Mouse (Mus musculus) lung, embryonic 15.5 days (tissue): ENCODE results near the gene Tmem199. TPM values are rescaled to one million over a fixed set of nuclear protein-coding genes. Genes with fewer than 3 reads are reported as not detected.

ENCODE experiments used
- ATAC-seq: fragments of 200-750 bp; cut with Nextera tagmentation; 2 replicates; pipeline ENCODE4 v1.8.0; 2017; ENCODE audit warnings: moderate number of reproducible peaks, borderline replicate concordance; ENCODE audit not compliant: low FRiP score, low TSS enrichment; ENCODE audit errors: extremely low read depth
- H3K27ac ChIP-seq: fragments of 300-500 bp; sonication (generic); 2 replicates; pipeline ENCODE4 v1.5.1; 2015; ENCODE audit warnings: moderate library complexity, mild to moderate bottlenecking, inconsistent platforms
- H3K27me3 ChIP-seq: fragments of 300-500 bp; sonication (generic); 2 replicates; pipeline ENCODE4 v1.6.1; 2015; ENCODE audit warnings: inconsistent platforms
- H3K36me3 ChIP-seq: fragments of 300-500 bp; sonication (generic); 2 replicates; pipeline ENCODE4 v1.6.1; 2015; ENCODE audit warnings: inconsistent platforms
- H3K4me1 ChIP-seq: fragments of 300-500 bp; sonication (generic); 2 replicates; pipeline ENCODE4 v1.6.1; 2015; ENCODE audit warnings: inconsistent platforms
- H3K4me2 ChIP-seq: fragments of 300-500 bp; sonication (generic); 2 replicates; pipeline ENCODE4 v1.6.1; 2015; ENCODE audit warnings: inconsistent platforms, mild to moderate bottlenecking, moderate library complexity
- H3K4me3 ChIP-seq: fragments of 300-500 bp; sonication (generic); 2 replicates; pipeline ENCODE4 v1.5.1; 2015; ENCODE audit warnings: mild to moderate bottlenecking, inconsistent platforms
- H3K9ac ChIP-seq: fragments of 300-500 bp; sonication (generic); 2 replicates; pipeline ENCODE4 v1.6.1; 2015; ENCODE audit warnings: inconsistent platforms
- H3K9me3 ChIP-seq: fragments of 300-500 bp; sonication (generic); 2 replicates; pipeline ENCODE4 v1.6.1; 2016; ENCODE audit warnings: inconsistent platforms
- WGBS: fragments of 180-500 bp; shearing (Covaris S2); methylation state at CpG from one replicate; pipeline ENCODE4 v1.1.7; 2015; 5-methylcytosine and 5-hydroxymethylcytosine counted together
- polyA plus RNA-seq: library from polyadenylated mRNA; unstranded; fragments of >200 nt; fragmentation: Nextera tagmentation; extraction: Ambion mirVana; gene quantifications from 2 replicates; pipeline ENCODE4 v1.2.1, GENCODE M21; 2015

The Tmem199 gene
- polyA plus RNA-seq, 1 experiment from 2014 or later = 48.3 TPM

GRCm38 (mm10) chr11:78523241-78523955 lies 11.4 kb upstream of the Tmem199 start:
- 69% methylated on average over 9 of the region's 9 CpGs for WGBS

GRCm38 (mm10) chr11:78522481-78522997 lies 10.6 kb upstream of the Tmem199 start:
- Histone ChIP-seq H3K4me2 (no peak overlapping the region), H3K27ac (no peak overlapping the region), H3K9ac (no peak overlapping the region), H3K4me3 (no peak overlapping the region), H3K4me1 (no peaks in the 10 kb centered on the region), H3K9me3 (no peaks in the 10 kb centered on the region), H3K27me3 (no peaks in the 10 kb centered on the region), H3K36me3 (peaks cover 98% of the 10 kb centered on the region)
- ATAC-seq = no peak
- WGBS = 100% methylated on average over 1 of the region's 1 CpGs

More at GRCm38 (mm10) chr11:78523241-78523955, 11.4 kb upstream of the Tmem199 start:
- Histone ChIP-seq H3K9ac (no peak overlapping the region), H3K4me3 (no peak overlapping the region), H3K27me3 (no peaks in the 10 kb centered on the region), H3K27ac (no peak overlapping the region), H3K36me3 (peaks cover 98% of the 10 kb centered on the region), H3K9me3 (no peaks in the 10 kb centered on the region), H3K4me1 (no peaks in the 10 kb centered on the region), H3K4me2 (no peak overlapping the region)
- ATAC-seq = no peak

GRCm38 (mm10) chr11:78521880-78522279 lies 9.9 kb upstream of the Tmem199 start:
- Histone ChIP-seq H3K9ac (no peak overlapping the region), H3K27me3 (no peaks in the 10 kb centered on the region), H3K4me3 (no peak overlapping the region), H3K9me3 (no peaks in the 10 kb centered on the region), H3K36me3 (peaks cover 94% of the 10 kb centered on the region), H3K27ac (no peak overlapping the region), H3K4me1 (no peaks in the 10 kb centered on the region), H3K4me2 (no peak overlapping the region)
- WGBS = 74% methylated on average over 3 of the region's 3 CpGs
- no peak for ATAC-seq

GRCm38 (mm10) chr11:78518931-78519330 lies 7.0 kb upstream of the Tmem199 start:
- Histone ChIP-seq H3K9me3 (no peaks in the 10 kb centered on the region), H3K4me3 (no peak overlapping the region), H3K4me2 (no peak overlapping the region), H3K36me3 (peaks cover 93% of the 10 kb centered on the region), H3K27ac (no peak overlapping the region), H3K9ac (no peak overlapping the region), H3K4me1 (peaks cover under 1% of the 10 kb centered on the region; the same call in 1 of the 2 replicates), H3K27me3 (no peaks in the 10 kb centered on the region)
- no peak for ATAC-seq
- 85% methylated on average over 10 of the region's 10 CpGs for WGBS

GRCm38 (mm10) chr11:78515549-78516325 lies 3.8 kb upstream of the Tmem199 start:
- H3K4me3 ChIP-seq = no peak overlapping the region
- H3K4me1 ChIP-seq = peaks cover 17% of the 10 kb centered on the region
- no peaks in the 10 kb centered on the region for H3K27me3 ChIP-seq
- ATAC-seq = no peak
- peaks cover 61% of the 10 kb centered on the region for H3K36me3 ChIP-seq
- 67% methylated on average over 2 of the region's 2 CpGs for whole genome bisulfite sequencing
- no peak overlapping the region for H3K9ac ChIP-seq
- no peaks in the 10 kb centered on the region for H3K9me3 ChIP-seq
- no peak overlapping the region for H3K4me2 ChIP-seq
- H3K27ac ChIP-seq = no peak overlapping the region

- Histone ChIP-seq H3K4me3 (peak overlapping the region; percentile 61), H3K36me3 (peaks cover 56% of the 10 kb centered on the region)
Observed at GRCm38 (mm10) chr11:78513106-78513790, 1.3 kb upstream of the Tmem199 start.

GRCm38 (mm10) chr11:78509148-78509547 lies 2.8 kb downstream of the Tmem199 start:
- Histone ChIP-seq H3K9ac (no peak overlapping the region), H3K4me1 (peaks cover 17% of the 10 kb centered on the region)
- 81% methylated on average over 5 of the region's 5 CpGs for WGBS

More at GRCm38 (mm10) chr11:78513106-78513790, 1.3 kb upstream of the Tmem199 start:
- H3K9me3 ChIP-seq = no peaks in the 10 kb centered on the region
- H3K4me2 ChIP-seq = peak overlapping the region; percentile 83
- H3K27me3 ChIP-seq = no peaks in the 10 kb centered on the region
- H3K9ac ChIP-seq = peak overlapping the region; percentile 85; the same call in 1 of the 2 replicates
- H3K27ac ChIP-seq = no peak overlapping the region
- WGBS = 62% methylated on average over 3 of the region's 3 CpGs
- no peak for ATAC-seq
- peaks cover 17% of the 10 kb centered on the region for H3K4me1 ChIP-seq

GRCm38 (mm10) chr11:78505430-78505829 lies 6.5 kb downstream of the Tmem199 start:
- 79% methylated on average over 3 of the region's 3 CpGs for WGBS
- Histone ChIP-seq H3K9me3 (no peaks in the 10 kb centered on the region), H3K9ac (no peak overlapping the region), H3K27me3 (peaks cover 20% of the 10 kb centered on the region; the same call in 1 of the 2 replicates), H3K4me1 (no peaks in the 10 kb centered on the region), H3K36me3 (peaks cover 38% of the 10 kb centered on the region), H3K27ac (no peak overlapping the region), H3K4me2 (no peak overlapping the region), H3K4me3 (no peak overlapping the region)
- no peak for ATAC-seq

More at GRCm38 (mm10) chr11:78509148-78509547, 2.8 kb downstream of the Tmem199 start:
- H3K36me3 ChIP-seq = peaks cover 39% of the 10 kb centered on the region
- no peak for ATAC-seq
- no peaks in the 10 kb centered on the region for H3K27me3 ChIP-seq
- no peak overlapping the region for H3K4me3 ChIP-seq
- H3K27ac ChIP-seq = no peak overlapping the region
- H3K4me2 ChIP-seq = no peak overlapping the region
- H3K9me3 ChIP-seq = no peaks in the 10 kb centered on the region

GRCm38 (mm10) chr11:78502909-78503650 lies 8.9 kb downstream of the Tmem199 start, which contains the start of gene Sebox:
Gene Sebox (plus strand): TSS chr11:78503447.
- peaks cover 41% of the 10 kb centered on the region for H3K27me3 ChIP-seq
- 66% methylated on average over 7 of the region's 7 CpGs for WGBS
- ATAC-seq = no peak
- no peaks in the 10 kb centered on the region for H3K9me3 ChIP-seq
- H3K4me2 ChIP-seq = no peak within 1 kb of the TSS
- no peak within 1 kb of the TSS for H3K27ac ChIP-seq
- H3K4me1 ChIP-seq = 0 out of 2 replicates have a peak, but pooled peaks cover under 1% of the 10 kb centered on the region
- no peak within 1 kb of the TSS for H3K9ac ChIP-seq
- peaks cover 18% of the 10 kb centered on the region for H3K36me3 ChIP-seq
- no peak within 1 kb of the TSS for H3K4me3 ChIP-seq

- WGBS = 67% methylated on average over 20 of the region's 20 CpGs
- ATAC-seq = no peak
- H3K4me2 ChIP-seq = no peak overlapping the region
Observed at GRCm38 (mm10) chr11:78501529-78501928, 10.4 kb downstream of the Tmem199 start.

More at GRCm38 (mm10) chr11:78501529-78501928, 10.4 kb downstream of the Tmem199 start:
- H3K4me3 ChIP-seq = no peak overlapping the region
- peaks cover 14% of the 10 kb centered on the region for H3K4me1 ChIP-seq
- H3K9ac ChIP-seq = no peak overlapping the region
- H3K27me3 ChIP-seq = peaks cover 51% of the 10 kb centered on the region
- H3K9me3 ChIP-seq = no peaks in the 10 kb centered on the region
- peaks cover 5% of the 10 kb centered on the region for H3K36me3 ChIP-seq
- H3K27ac ChIP-seq = no peak overlapping the region
